Comparison of ENCODE assay signal across 12 mouse cellular contexts in the genomic region with DNA sequence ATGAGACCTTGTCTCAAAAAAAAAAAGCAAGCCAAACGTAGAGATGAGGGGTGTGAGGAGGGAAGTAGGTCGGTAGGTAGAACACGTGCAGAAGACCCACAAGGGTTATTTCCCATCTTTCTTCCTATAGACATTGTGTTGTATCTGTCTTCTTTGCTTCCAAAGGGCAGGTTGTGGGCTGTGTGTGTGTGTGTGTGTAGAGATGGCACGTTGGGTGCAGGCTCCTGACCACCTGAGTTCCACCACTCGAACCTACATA. TPM values are rescaled to one million over a fixed set of nuclear protein-coding genes. Genes with fewer than 3 reads are reported as not detected.
A peak's percentile ranks its signal among the peaks of the same experiment; 100 is the strongest.
DNase-seq lines count a peak whose midpoint lies in the region; ATAC-seq and TF ChIP-seq lines count a peak whose summit lies in the region.
"Had no signal": no experiment of that assay in that cellular context is flagged by ENCODE, and none has a peak within 500 bp of the region (broad histone marks: within the 10 kb centered on the region; RNA-seq: fewer than 3 reads in every experiment).

No protein-coding gene starts in this region.

- no peak for DNase-seq in left cerebral cortex, adult 8-10 months (ENCODE audit: low spot score in 2 of 2)
- DNase-seq in left cerebral cortex, adult 9 months (ENCODE audit: low spot score in 2 of 2), result no peak
- no peak for DNase-seq in retina, postnatal 1 day
- DNase-seq: cerebellum, adult 18-20 months; kidney, adult 18-20 months; thymus, postnatal 14 days had no signal

- H3K79me2 ChIP-seq in macrophage (ENCODE audit: inconsistent target), result peaks cover 36% of the 10 kb centered on the region

- no peaks in the 10 kb centered on the region for H3K36me3 ChIP-seq in hindbrain, embryonic 13.5 days
- no peaks in the 10 kb centered on the region for H3K36me3 ChIP-seq in hindbrain, embryonic 16.5 days (ENCODE audit: control insufficient read depth, insufficient read depth, low read length)
- H3K36me3 ChIP-seq in ES-Bruce4 (ENCODE audit: control insufficient read depth, insufficient read depth, low read length, poor library complexity, severe bottlenecking) (no peaks in the 10 kb centered on the region), macrophage (ENCODE audit: inconsistent target) (no peaks in the 10 kb centered on the region)
- H3K36me3 ChIP-seq in embryonic facial prominence, embryonic 13.5 days, result 0 out of 2 replicates have a peak, but pooled peaks cover 4% of the 10 kb centered on the region

- no peak for TF ChIP-seq CTCF in ES-Bruce4 (IDR thresholded peaks at IDR 0.05; ENCODE audit: low read depth, low read length)

- ATAC-seq in hindbrain, embryonic 13.5 days (ENCODE audit: low FRiP score), result no peak
- ATAC-seq in hindbrain, embryonic 16.5 days, result no peak
- ATAC-seq in embryonic facial prominence, embryonic 13.5 days (ENCODE audit: insufficient number of reproducible peaks, insufficient read depth, low FRiP score, low TSS enrichment, low read depth), result no peak

- WGBS in hindbrain, embryonic 13.5 days, result 79% methylated on average over 5 of the region's 5 CpGs
- WGBS in hindbrain, embryonic 16.5 days, result 86% methylated on average over 5 of the region's 5 CpGs
- WGBS in embryonic facial prominence, embryonic 13.5 days, result 73% methylated on average over 5 of the region's 5 CpGs
- 28% methylated on average over 3 of the region's 5 CpGs for WGBS in macrophage (ENCODE audit: missing documents)

- no peak overlapping the region for H3K4me3 ChIP-seq in hindbrain, embryonic 13.5 days
- H3K4me3 ChIP-seq in hindbrain, embryonic 16.5 days (ENCODE audit: low read length), result no peak overlapping the region
- H3K4me3 ChIP-seq in ES-Bruce4 (ENCODE audit: low read depth, low read length), result no peak overlapping the region
- H3K4me3 ChIP-seq in embryonic facial prominence, embryonic 13.5 days, result peak overlapping the region; percentile 78
- H3K4me3 ChIP-seq in macrophage (ENCODE audit: inconsistent target), result no peak overlapping the region

- no peaks in the 10 kb centered on the region for H3K9me3 ChIP-seq in hindbrain, embryonic 13.5 days
- no peaks in the 10 kb centered on the region for H3K9me3 ChIP-seq in hindbrain, embryonic 16.5 days (ENCODE audit: control insufficient read depth, low read length)
- H3K9me3 ChIP-seq in ES-Bruce4 (replicated peaks; ENCODE audit: control insufficient read depth, insufficient read depth, low read length, poor library complexity, severe bottlenecking), result no peaks in the 10 kb centered on the region
- no peaks in the 10 kb centered on the region for H3K9me3 ChIP-seq in embryonic facial prominence, embryonic 13.5 days

- peaks cover 29% of the 10 kb centered on the region for H3K4me1 ChIP-seq in hindbrain, embryonic 13.5 days (replicated peaks)
- peaks cover 18% of the 10 kb centered on the region for H3K4me1 ChIP-seq in hindbrain, embryonic 16.5 days (ENCODE audit: control insufficient read depth, insufficient read depth, low read depth, low read length)
- H3K4me1 ChIP-seq in ES-Bruce4 (ENCODE audit: control insufficient read depth, insufficient read depth, low read length), result no peaks in the 10 kb centered on the region
- peaks cover 22% of the 10 kb centered on the region for H3K4me1 ChIP-seq in embryonic facial prominence, embryonic 13.5 days

- peak overlapping the region; percentile 94; the same call in 1 of the 2 replicates for H3K27ac ChIP-seq in hindbrain, embryonic 13.5 days
- H3K27ac ChIP-seq in hindbrain, embryonic 16.5 days (ENCODE audit: low read depth, low read length), result no peak overlapping the region; the same call in 1 of the 2 replicates
- H3K27ac ChIP-seq in ES-Bruce4 (ENCODE audit: insufficient read depth, low read length) (peak overlapping the region; percentile 89), macrophage (peak overlapping the region; percentile 73; the same call in 1 of the 2 replicates)
- H3K27ac ChIP-seq in embryonic facial prominence, embryonic 13.5 days, result peak overlapping the region; percentile 86

- TF ChIP-seq EP300 in ES-Bruce4 (IDR thresholded peaks at IDR 0.05; ENCODE audit: insufficient read depth, low read depth, low read length), result no peak

- H3K9ac ChIP-seq in hindbrain, embryonic 13.5 days, result peak overlapping the region; percentile 95; the same call in 1 of the 2 replicates
- no peak overlapping the region for H3K9ac ChIP-seq in hindbrain, embryonic 16.5 days (ENCODE audit: low read depth, low read length)
- H3K9ac ChIP-seq in ES-Bruce4 (ENCODE audit: low read depth, poor library complexity, severe bottlenecking), result peak overlapping the region; percentile 100
- no peak overlapping the region for H3K9ac ChIP-seq in embryonic facial prominence, embryonic 13.5 days

- TF ChIP-seq POLR2A in ES-Bruce4 (IDR thresholded peaks at IDR 0.05; ENCODE audit: insufficient read depth, low read length), result no peak

- H3K4me2 ChIP-seq in hindbrain, embryonic 13.5 days, result peak overlapping the region; percentile 61; the same call in 1 of the 2 replicates
- no peak overlapping the region; the same call in 1 of the 2 replicates for H3K4me2 ChIP-seq in hindbrain, embryonic 16.5 days (ENCODE audit: low read length)
- H3K4me2 ChIP-seq in embryonic facial prominence, embryonic 13.5 days, result peak overlapping the region; percentile 86

- no peaks in the 10 kb centered on the region for H3K27me3 ChIP-seq in hindbrain, embryonic 13.5 days
- H3K27me3 ChIP-seq in hindbrain, embryonic 16.5 days (replicated peaks; ENCODE audit: control insufficient read depth, insufficient read depth, low read length), result no peaks in the 10 kb centered on the region
- H3K27me3 ChIP-seq in ES-Bruce4 (ENCODE audit: control insufficient read depth, insufficient read depth, low read length, poor library complexity, severe bottlenecking), result no peaks in the 10 kb centered on the region
- H3K27me3 ChIP-seq in embryonic facial prominence, embryonic 13.5 days, result no peaks in the 10 kb centered on the region

RNA-seq across cellular contexts. Expression of a gene that starts 0.9 kb away (rescaled TPM):
- polyA plus RNA-seq in hindbrain, embryonic 13.5 days (2015; fragmentation: Nextera tagmentation; extraction: Ambion mirVana), result 47.1 and 48.7 TPM in 2 replicates
- polyA plus RNA-seq in hindbrain, embryonic 16.5 days (2015; fragmentation: Nextera tagmentation; extraction: Ambion mirVana), result 37.6 and 38.1 TPM in 2 replicates
- polyA plus RNA-seq in ES-Bruce4 (2011; ENCODE audit: insufficient read depth, insufficient read length, low read depth, missing spikeins) (23.8 and 25.9 TPM in 2 replicates), macrophage (2018) (7.8 to 8.4 TPM (median 8.3 TPM) in 3 replicates)
- polyA plus RNA-seq in embryonic facial prominence, embryonic 13.5 days (2015; fragmentation: Nextera tagmentation; extraction: Ambion mirVana), result 42.6 and 46.2 TPM in 2 replicates
- total RNA-seq in macrophage (2018; cell fraction: chromatin; rRNA removed), result 10 to 100 TPM; 28.1 to 68.5 (median 45.7) TPM
- total RNA-seq in macrophage (2018; cell fraction: cytosol; rRNA removed), result 10 to 100 TPM in 22 of 26 experiments, 1 to 10 TPM in 4; 9.4 to 14.1 (median 11.2) TPM
- total RNA-seq in macrophage (2018; cell fraction: nucleus; rRNA removed), result 10 to 100 TPM; 19.6 to 45.7 (median 27.8) TPM
- 10 to 100 TPM; 18.9 to 24.7 (median 20.2) TPM for total RNA-seq in left cerebral cortex, adult 8-10 months (2022)

RNA-seq across cellular contexts. Expression of a gene that starts 11.9 kb away (rescaled TPM):
- polyA plus RNA-seq in hindbrain, embryonic 13.5 days (2015; fragmentation: Nextera tagmentation; extraction: Ambion mirVana), result 44.6 and 49.0 TPM in 2 replicates
- 37.5 and 40.3 TPM in 2 replicates for polyA plus RNA-seq in hindbrain, embryonic 16.5 days (2015; fragmentation: Nextera tagmentation; extraction: Ambion mirVana)
- 34.3 and 35.2 TPM in 2 replicates for polyA plus RNA-seq in ES-Bruce4 (2011; ENCODE audit: insufficient read depth, insufficient read length, low read depth, missing spikeins)
- 52.5 and 57.9 TPM in 2 replicates for polyA plus RNA-seq in embryonic facial prominence, embryonic 13.5 days (2015; fragmentation: Nextera tagmentation; extraction: Ambion mirVana)
- 10 to 100 TPM in 5 of 26 experiments, 1 to 10 TPM in 21; 1.0 to 18.4 (median 5.5) TPM for total RNA-seq in macrophage (2018; cell fraction: chromatin; rRNA removed)
- 10 to 100 TPM; 13.9 to 31.4 (median 23.1) TPM for total RNA-seq in macrophage (2018; cell fraction: cytosol; rRNA removed)
- total RNA-seq in macrophage (2018; cell fraction: nucleus; rRNA removed), result 10 to 100 TPM in 8 of 26 experiments, 1 to 10 TPM in 18; 1.9 to 23.5 (median 6.6) TPM
- polyA plus RNA-seq in macrophage (2018), result 14.6 to 29.9 TPM (median 25.8 TPM) in 3 replicates
- 10 to 100 TPM; 15.7 to 22.4 (median 20.4) TPM for total RNA-seq in left cerebral cortex, adult 8-10 months (2022)

RNA-seq across cellular contexts. Expression of a gene that starts 40.9 kb away (rescaled TPM):
- 0.80 and 0.84 TPM in 2 replicates for polyA plus RNA-seq in hindbrain, embryonic 13.5 days (2015; fragmentation: Nextera tagmentation; extraction: Ambion mirVana)
- polyA plus RNA-seq in hindbrain, embryonic 16.5 days (2015; fragmentation: Nextera tagmentation; extraction: Ambion mirVana), result 3.9 and 4.8 TPM in 2 replicates
- polyA plus RNA-seq in ES-Bruce4 (2011; ENCODE audit: insufficient read depth, insufficient read length, low read depth, missing spikeins), result 0.90 TPM in 1 of 2 replicates, not detected in the other
- polyA plus RNA-seq in embryonic facial prominence, embryonic 13.5 days (2015; fragmentation: Nextera tagmentation; extraction: Ambion mirVana), result 2.1 and 2.6 TPM in 2 replicates
- 1 to 10 TPM in 4 of 26 experiments, under 1 TPM in 1, not detected in 21; 0.97 to 2.7 (median 2.1) TPM for total RNA-seq in macrophage (2018; cell fraction: chromatin; rRNA removed)
- total RNA-seq in macrophage (2018; cell fraction: cytosol; rRNA removed), result 1 to 10 TPM in 13 of 26 experiments, under 1 TPM in 11, not detected in 2; 0.19 to 2.4 (median 1.0) TPM
- 1 to 10 TPM in 6 of 26 experiments, under 1 TPM in 2, not detected in 18; 0.84 to 3.7 (median 1.6) TPM for total RNA-seq in macrophage (2018; cell fraction: nucleus; rRNA removed)
- polyA plus RNA-seq in macrophage (2018), result 0.52 to 0.69 TPM (median 0.60 TPM) in 3 replicates
- 1 to 10 TPM; 1.5 to 3.3 (median 2.3) TPM for total RNA-seq in left cerebral cortex, adult 8-10 months (2022)
- total RNA-seq: liver, adult 2 months had no signal
- polyA plus RNA-seq: liver, adult 2 months had no signal

RNA-seq across cellular contexts. Expression of a gene that starts 50.2 kb away (rescaled TPM):
- polyA plus RNA-seq in hindbrain, embryonic 13.5 days (2015; fragmentation: Nextera tagmentation; extraction: Ambion mirVana), result 134 and 137 TPM in 2 replicates
- polyA plus RNA-seq in hindbrain, embryonic 16.5 days (2015; fragmentation: Nextera tagmentation; extraction: Ambion mirVana), result 92.7 and 102 TPM in 2 replicates
- polyA plus RNA-seq in ES-Bruce4 (2011; ENCODE audit: insufficient read depth, insufficient read length, low read depth, missing spikeins) (88.7 and 91.1 TPM in 2 replicates), macrophage (2018) (22.2 to 36.0 TPM (median 24.4 TPM) in 3 replicates)
- polyA plus RNA-seq in embryonic facial prominence, embryonic 13.5 days (2015; fragmentation: Nextera tagmentation; extraction: Ambion mirVana), result 109 and 124 TPM in 2 replicates
- total RNA-seq in macrophage (2018; cell fraction: chromatin; rRNA removed), result 10 to 100 TPM; 15.8 to 59.7 (median 41.9) TPM
- total RNA-seq in macrophage (2018; cell fraction: cytosol; rRNA removed), result 10 to 100 TPM; 28.4 to 56.5 (median 40.2) TPM
- 10 to 100 TPM; 18.6 to 66.1 (median 40.8) TPM for total RNA-seq in macrophage (2018; cell fraction: nucleus; rRNA removed)
- total RNA-seq in left cerebral cortex, adult 8-10 months (2022), result 10 to 100 TPM; 40.1 to 43.4 (median 41.4) TPM

Comparison
In these comparisons a context has a peak if more than half of its experiments do, and no peak if none do; other contexts are left out.
1. H3K9ac ChIP-seq: peak in hindbrain, embryonic 13.5 days (single experiment) and ES-Bruce4 (single experiment); none in hindbrain, embryonic 16.5 days (single experiment) and embryonic facial prominence, embryonic 13.5 days (single experiment).